Mouse (Mus musculus) limb, embryonic 10.5 days (tissue): ENCODE results near the gene Magi1. TPM values are rescaled to one million over a fixed set of nuclear protein-coding genes. Genes with fewer than 3 reads are reported as not detected.

Source experiments
- DNase-seq: peaks from one replicate; pipeline ENCODE4 v3.0.0-alpha.2; 2017; ENCODE audit warnings: low spot score
- H3K27ac ChIP-seq: fragments of 300-500 bp; sonication (generic); 2 replicates; pipeline ENCODE4 v1.5.1; 2016; ENCODE audit warnings: mild to moderate bottlenecking
- H3K27me3 ChIP-seq: fragments of 300-500 bp; sonication (generic); 2 replicates; pipeline ENCODE4 v1.6.1; 2016; ENCODE audit warnings: low read depth, mild to moderate bottlenecking; ENCODE audit not compliant: poor library complexity, severe bottlenecking
- H3K36me3 ChIP-seq: fragments of 300-500 bp; sonication (generic); 2 replicates; pipeline ENCODE4 v1.6.1; 2016; ENCODE audit warnings: mild to moderate bottlenecking, moderate library complexity
- H3K4me1 ChIP-seq: fragments of 300-500 bp; sonication (generic); 2 replicates; pipeline ENCODE4 v1.6.1; 2016
- H3K4me3 ChIP-seq: fragments of 300-500 bp; sonication (generic); 2 replicates; pipeline ENCODE4 v1.5.1; 2016; ENCODE audit warnings: mild to moderate bottlenecking, moderate library complexity
- H3K9me3 ChIP-seq: fragments of 300-500 bp; sonication (generic); replicated peaks from 2 replicates; pipeline ENCODE4 v1.6.1; 2016; ENCODE audit warnings: mild to moderate bottlenecking
- WGBS: fragments of 180-500 bp; shearing (Covaris S2); methylation state at CpG from one replicate; pipeline ENCODE4 v1.1.7; 2016; 5-methylcytosine and 5-hydroxymethylcytosine counted together
- polyA plus RNA-seq: library from polyadenylated mRNA; unstranded; fragments of >200 nt; fragmentation: Nextera tagmentation; extraction: Ambion mirVana; gene quantifications from 2 replicates; pipeline ENCODE4 v1.2.1, GENCODE M21; 2016

The Magi1 gene
- polyA plus RNA-seq, 1 experiment from 2014 or later, result 16.7 TPM

GRCm38 (mm10) chr6:94218076-94218475 is 65.6 kb downstream of the Magi1 start:
- WGBS, result 95% methylated on average over 4 of the region's 4 CpGs
- no peak for DNase-seq
- peaks cover 47% of the 10 kb centered on the region for H3K4me1 ChIP-seq

GRCm38 (mm10) chr6:94215834-94216233 is 67.9 kb downstream of the Magi1 start:
- H3K4me1 ChIP-seq, result peaks cover 35% of the 10 kb centered on the region
- H3K27ac ChIP-seq, result no peak overlapping the region
- no peaks in the 10 kb centered on the region for H3K36me3 ChIP-seq
- no peak overlapping the region for H3K4me3 ChIP-seq
- DNase-seq, result no peak
- no peaks in the 10 kb centered on the region for H3K27me3 ChIP-seq
- H3K9me3 ChIP-seq, result no peaks in the 10 kb centered on the region
- WGBS, result 91% methylated on average over 4 of the region's 4 CpGs

More at GRCm38 (mm10) chr6:94218076-94218475, 65.6 kb downstream of the Magi1 start:
- Histone ChIP-seq H3K27ac (no peak overlapping the region; the same call in 1 of the 2 replicates), H3K4me3 (no peak overlapping the region), H3K9me3 (no peaks in the 10 kb centered on the region), H3K27me3 (no peaks in the 10 kb centered on the region), H3K36me3 (no peaks in the 10 kb centered on the region)

- 84% methylated on average over 7 of the region's 7 CpGs for WGBS
- no peaks in the 10 kb centered on the region for H3K36me3 ChIP-seq
- H3K9me3 ChIP-seq, result no peaks in the 10 kb centered on the region
- H3K4me3 ChIP-seq, result no peak overlapping the region
- H3K4me1 ChIP-seq, result peaks cover 29% of the 10 kb centered on the region
- no peaks in the 10 kb centered on the region for H3K27me3 ChIP-seq
- no peak for DNase-seq
- no peak overlapping the region for H3K27ac ChIP-seq
These were observed 68.7 kb downstream of the Magi1 start for GRCm38 (mm10) chr6:94214895-94215538.

- H3K4me1 ChIP-seq, result peaks cover 32% of the 10 kb centered on the region
- H3K9me3 ChIP-seq, result no peaks in the 10 kb centered on the region
- H3K27me3 ChIP-seq, result no peaks in the 10 kb centered on the region
- 0 out of 2 replicates have a peak overlapping the region, but pooled peaks have one; percentile 21 for H3K27ac ChIP-seq
- H3K36me3 ChIP-seq, result 0 out of 2 replicates have a peak, but pooled peaks cover 2% of the 10 kb centered on the region
- WGBS, result 38% methylated on average over 5 of the region's 5 CpGs
- DNase-seq, result no peak
- H3K4me3 ChIP-seq, result no peak overlapping the region
These were observed 77.8 kb downstream of the Magi1 start for GRCm38 (mm10) chr6:94205926-94206325.

- DNase-seq, result no peak
- Histone ChIP-seq H3K36me3 (0 out of 2 replicates have a peak, but pooled peaks cover 2% of the 10 kb centered on the region), H3K4me3 (no peak overlapping the region), H3K9me3 (no peaks in the 10 kb centered on the region), H3K27ac (0 out of 2 replicates have a peak overlapping the region, but pooled peaks have one; percentile 33), H3K27me3 (no peaks in the 10 kb centered on the region), H3K4me1 (peaks cover 36% of the 10 kb centered on the region)
- WGBS, result 45% methylated on average over 5 of the region's 5 CpGs
These were observed 80.0 kb downstream of the Magi1 start for GRCm38 (mm10) chr6:94203642-94204145.

- 0 out of 2 replicates have a peak, but pooled peaks cover 2% of the 10 kb centered on the region for H3K36me3 ChIP-seq
- H3K4me3 ChIP-seq, result no peak overlapping the region
- H3K9me3 ChIP-seq, result no peaks in the 10 kb centered on the region
- 94% methylated on average over 2 of the region's 2 CpGs for WGBS
- H3K27me3 ChIP-seq, result no peaks in the 10 kb centered on the region
- no peak for DNase-seq
- H3K4me1 ChIP-seq, result peaks cover 32% of the 10 kb centered on the region
- H3K27ac ChIP-seq, result no peak overlapping the region
These were observed 81.8 kb downstream of the Magi1 start for GRCm38 (mm10) chr6:94201940-94202339.

GRCm38 (mm10) chr6:94200910-94201309 is 82.8 kb downstream of the Magi1 start:
- Histone ChIP-seq H3K4me1 (peaks cover 27% of the 10 kb centered on the region), H3K27me3 (no peaks in the 10 kb centered on the region), H3K27ac (no peak overlapping the region), H3K4me3 (no peak overlapping the region), H3K9me3 (no peaks in the 10 kb centered on the region), H3K36me3 (0 out of 2 replicates have a peak, but pooled peaks cover 2% of the 10 kb centered on the region)
- WGBS, result 75% methylated on average over 3 of the region's 3 CpGs
- DNase-seq, result no peak

GRCm38 (mm10) chr6:94199696-94200095 is 84.0 kb downstream of the Magi1 start:
- 89% methylated on average over 2 of the region's 2 CpGs for WGBS

GRCm38 (mm10) chr6:94197831-94198230 is 85.9 kb downstream of the Magi1 start:
- Histone ChIP-seq H3K27me3 (no peaks in the 10 kb centered on the region), H3K36me3 (0 out of 2 replicates have a peak, but pooled peaks cover 2% of the 10 kb centered on the region), H3K4me3 (no peak overlapping the region), H3K27ac (no peak overlapping the region), H3K9me3 (no peaks in the 10 kb centered on the region), H3K4me1 (peaks cover 15% of the 10 kb centered on the region)
- no peak for DNase-seq
- WGBS, result 85% methylated on average over 1 of the region's 1 CpGs

More at GRCm38 (mm10) chr6:94199696-94200095, 84.0 kb downstream of the Magi1 start:
- Histone ChIP-seq H3K27ac (no peak overlapping the region), H3K4me1 (peaks cover 28% of the 10 kb centered on the region), H3K4me3 (no peak overlapping the region), H3K9me3 (no peaks in the 10 kb centered on the region), H3K36me3 (0 out of 2 replicates have a peak, but pooled peaks cover 2% of the 10 kb centered on the region), H3K27me3 (no peaks in the 10 kb centered on the region)
- DNase-seq, result no peak

- Histone ChIP-seq H3K4me3 (no peak overlapping the region), H3K27me3 (no peaks in the 10 kb centered on the region), H3K9me3 (no peaks in the 10 kb centered on the region), H3K4me1 (peaks cover 21% of the 10 kb centered on the region), H3K36me3 (no peaks in the 10 kb centered on the region), H3K27ac (no peak overlapping the region)
- 83% methylated on average over 14 of the region's 14 CpGs for WGBS
- no peak for DNase-seq
These were observed 88.3 kb downstream of the Magi1 start for GRCm38 (mm10) chr6:94195303-94195911.

- Histone ChIP-seq H3K9me3 (no peaks in the 10 kb centered on the region), H3K36me3 (no peaks in the 10 kb centered on the region), H3K27ac (no peak overlapping the region), H3K27me3 (no peaks in the 10 kb centered on the region), H3K4me1 (peaks cover 30% of the 10 kb centered on the region), H3K4me3 (no peak overlapping the region)
- no peak for DNase-seq
- WGBS, result 74% methylated on average over 5 of the region's 5 CpGs
These were observed 92.9 kb downstream of the Magi1 start for GRCm38 (mm10) chr6:94190830-94191229.

GRCm38 (mm10) chr6:94189379-94189778 is 94.3 kb downstream of the Magi1 start:
- no peaks in the 10 kb centered on the region for H3K27me3 ChIP-seq
- H3K9me3 ChIP-seq, result no peaks in the 10 kb centered on the region
- H3K27ac ChIP-seq, result no peak overlapping the region
- H3K4me1 ChIP-seq, result peaks cover 28% of the 10 kb centered on the region
- DNase-seq, result no peak
- H3K4me3 ChIP-seq, result no peak overlapping the region
- 67% methylated on average over 5 of the region's 5 CpGs for WGBS
- H3K36me3 ChIP-seq, result no peaks in the 10 kb centered on the region
